Mouse (Mus musculus) forebrain, embryonic 14.5 days (tissue): Measurements from ENCODE around the gene Trp53i11. TPM values are rescaled to one million over a fixed set of nuclear protein-coding genes. Genes with fewer than 3 reads are reported as not detected.

Experiments
- ATAC-seq: fragments of 200-750 bp; cut with Nextera tagmentation; 2 replicates; pipeline ENCODE4 v1.8.0; 2017; ENCODE audit warnings: mild to moderate bottlenecking, moderate library complexity
- DNase-seq: peaks from one replicate; pipeline ENCODE4 v3.0.0-alpha.2; 2015; ENCODE audit warnings: low spot score
- H3K27ac ChIP-seq: fragments of 300-500 bp; sonication (generic); 2 replicates; pipeline ENCODE4 v1.5.1; 2014; ENCODE audit warnings: low read depth, mild to moderate bottlenecking, control low read depth, low read length, moderate library complexity
- H3K27me3 ChIP-seq: fragments of 300-500 bp; sonication (generic); replicated peaks from 2 replicates; pipeline ENCODE4 v1.6.1; 2014; ENCODE audit warnings: low read length, control low read depth, mixed read lengths; ENCODE audit not compliant: control insufficient read depth, insufficient read depth
- H3K36me3 ChIP-seq: fragments of 300-500 bp; sonication (generic); 2 replicates; pipeline ENCODE4 v1.6.1; 2014; ENCODE audit warnings: low read length, control low read depth; ENCODE audit not compliant: control insufficient read depth, insufficient read depth
- H3K4me1 ChIP-seq: fragments of 300-500 bp; sonication (generic); 2 replicates; pipeline ENCODE4 v1.6.1; 2014; ENCODE audit warnings: antibody characterized with exemption, low read length, control low read depth; ENCODE audit not compliant: control insufficient read depth, insufficient read depth
- H3K4me2 ChIP-seq: fragments of 300-500 bp; sonication (generic); 2 replicates; pipeline ENCODE4 v1.6.1; 2014; ENCODE audit warnings: mild to moderate bottlenecking, control low read depth, low read length
- H3K4me3 ChIP-seq: fragments of 300-500 bp; sonication (generic); 2 replicates; pipeline ENCODE4 v1.5.1; 2014; ENCODE audit warnings: low read depth, low read length, control low read depth
- H3K9ac ChIP-seq: fragments of 300-500 bp; sonication (generic); 2 replicates; pipeline ENCODE4 v1.6.1; 2014; ENCODE audit warnings: mild to moderate bottlenecking, low read length, control low read depth, moderate library complexity
- H3K9me3 ChIP-seq: fragments of 300-500 bp; sonication (generic); replicated peaks from 2 replicates; pipeline ENCODE4 v1.6.1; 2016; ENCODE audit warnings: low read length, control low read depth, mixed read lengths; ENCODE audit not compliant: control insufficient read depth
- WGBS: fragments of 180-500 bp; shearing (Covaris S2); extraction: QIAGEN DNeasy Blood & Tissue Kit; methylation state at CpG from one replicate; pipeline ENCODE4 v1.1.7; 2014; 5-methylcytosine and 5-hydroxymethylcytosine counted together
- polyA plus RNA-seq: library from polyadenylated mRNA; unstranded; fragments of >200 nt; fragmentation: Nextera tagmentation; extraction: Ambion mirVana; gene quantifications from 2 replicates; pipeline ENCODE4 v1.2.1, GENCODE M21; 2014

Gene Trp53i11
- 95.8 and 113 TPM in 2 replicates for polyA plus RNA-seq

GRCm38 (mm10) chr2:93187323-93187996 is at the start of gene Trp53i11:
Gene Trp53i11, plus strand, starts transcription at chr2:93187548.
- ATAC-seq (peak; percentile 90), DNase-seq (peak; percentile 91)
- peak within 1 kb of the TSS; percentile 92 for H3K9ac ChIP-seq
- H3K4me1 ChIP-seq: peaks cover 25% of the 10 kb centered on the region
- H3K4me3 ChIP-seq: peak within 1 kb of the TSS; percentile 90
- no peaks in the 10 kb centered on the region for H3K27me3 ChIP-seq
- no peaks in the 10 kb centered on the region for H3K9me3 ChIP-seq
- no peaks in the 10 kb centered on the region for H3K36me3 ChIP-seq
- H3K4me2 ChIP-seq: peak within 1 kb of the TSS; percentile 81
- WGBS: under 1% methylated on average over 67 of the region's 69 CpGs
- H3K27ac ChIP-seq: peak within 1 kb of the TSS; percentile 90

DNA sequence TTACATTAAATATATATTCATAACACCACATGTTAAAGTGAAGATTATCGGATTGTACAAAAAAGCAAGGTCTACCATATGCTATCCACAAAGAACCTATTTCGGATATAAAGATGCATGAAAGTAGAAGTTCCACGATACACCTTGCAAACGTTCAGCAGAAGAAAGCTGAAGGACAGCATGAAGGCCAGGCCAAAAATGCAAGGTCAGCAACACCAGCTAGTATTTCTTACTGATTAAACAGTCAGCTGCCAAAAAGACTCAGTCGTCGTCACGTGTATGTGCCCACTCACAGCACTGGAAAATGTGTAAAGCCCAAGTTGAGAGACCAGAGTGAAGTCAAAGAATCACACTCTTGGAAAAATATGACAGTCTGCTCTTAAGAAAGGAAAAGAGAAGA is 47.9 kb upstream of the Trp53i11 start:
- no peak for ATAC-seq
- Histone ChIP-seq H3K27me3 (no peaks in the 10 kb centered on the region), H3K36me3 (no peaks in the 10 kb centered on the region), H3K4me1 (no peaks in the 10 kb centered on the region), H3K4me3 (no peak overlapping the region), H3K4me2 (no peak overlapping the region), H3K9ac (no peak overlapping the region), H3K27ac (no peak overlapping the region), H3K9me3 (no peaks in the 10 kb centered on the region)
- DNase-seq: no peak
- 91% methylated on average over 7 of the region's 7 CpGs for WGBS

DNA sequence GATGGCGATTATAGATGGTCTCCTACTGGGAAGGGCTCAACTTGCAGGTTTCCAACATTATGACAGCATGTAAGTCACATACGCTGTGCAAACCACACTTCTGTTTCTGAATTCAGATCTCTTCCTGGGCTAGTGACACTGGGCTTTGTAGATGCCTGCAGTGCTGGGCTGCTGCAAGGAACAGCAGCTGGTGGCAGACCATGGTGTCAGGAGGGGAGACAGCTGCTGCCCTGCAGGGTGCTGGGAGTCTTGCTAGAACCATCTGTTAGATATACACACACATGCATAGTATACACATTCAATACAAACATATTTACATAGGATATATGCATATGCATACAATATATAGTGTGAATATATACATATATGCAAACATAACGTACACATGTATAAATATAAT is 46.0 kb upstream of the Trp53i11 start:
- ATAC-seq: no peak
- H3K9ac ChIP-seq: no peak overlapping the region
- no peaks in the 10 kb centered on the region for H3K27me3 ChIP-seq
- H3K4me2 ChIP-seq: no peak overlapping the region
- H3K36me3 ChIP-seq: no peaks in the 10 kb centered on the region
- H3K4me3 ChIP-seq: no peak overlapping the region
- peak; percentile 35 for DNase-seq
- H3K4me1 ChIP-seq: no peaks in the 10 kb centered on the region
- 0 out of 2 replicates have a peak overlapping the region, but pooled peaks have one; percentile 9 for H3K27ac ChIP-seq
- H3K9me3 ChIP-seq: no peaks in the 10 kb centered on the region
- 70% methylated on average over 3 of the region's 3 CpGs for WGBS

GRCm38 (mm10) chr2:93142616-93143015 is 44.7 kb upstream of the Trp53i11 start:
- no peak for DNase-seq
- Histone ChIP-seq H3K27ac (no peak overlapping the region), H3K4me2 (no peak overlapping the region), H3K9me3 (no peaks in the 10 kb centered on the region), H3K36me3 (no peaks in the 10 kb centered on the region), H3K9ac (no peak overlapping the region), H3K4me1 (no peaks in the 10 kb centered on the region), H3K4me3 (no peak overlapping the region), H3K27me3 (no peaks in the 10 kb centered on the region)
- no peak for ATAC-seq
- 65% methylated on average over 7 of the region's 7 CpGs for WGBS

- H3K9ac ChIP-seq: no peak overlapping the region
- WGBS: 97% methylated on average over 3 of the region's 3 CpGs
- H3K36me3 ChIP-seq: no peaks in the 10 kb centered on the region
- H3K27me3 ChIP-seq: no peaks in the 10 kb centered on the region
- no peaks in the 10 kb centered on the region for H3K9me3 ChIP-seq
- H3K27ac ChIP-seq: no peak overlapping the region
- H3K4me1 ChIP-seq: no peaks in the 10 kb centered on the region
- ATAC-seq: no peak
- DNase-seq: no peak
- H3K4me2 ChIP-seq: no peak overlapping the region
- no peak overlapping the region for H3K4me3 ChIP-seq
Observed at GRCm38 (mm10) chr2:93144126-93144525, 43.2 kb upstream of the Trp53i11 start.

DNA sequence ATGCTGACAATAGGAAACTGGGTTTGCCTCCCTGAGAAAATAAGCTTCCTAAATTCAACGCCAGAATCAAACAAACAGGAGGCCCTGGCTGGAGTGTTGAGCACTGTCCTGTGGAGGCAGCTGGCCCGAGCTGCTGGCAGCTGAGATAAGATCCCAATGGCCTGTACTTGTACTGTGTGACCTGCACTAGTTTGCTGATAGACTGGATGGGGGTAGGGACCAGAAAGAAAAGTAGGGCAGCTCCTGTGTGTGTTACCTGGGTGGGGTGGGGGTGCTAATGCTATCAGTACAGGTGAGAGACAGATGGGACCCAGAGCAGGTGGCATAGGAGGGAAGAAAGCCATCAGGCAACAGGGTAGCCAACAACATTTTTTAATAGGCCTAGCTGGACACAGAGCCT is 37.3 kb upstream of the Trp53i11 start:
- no peak overlapping the region for H3K9ac ChIP-seq
- WGBS: 56% methylated on average over 2 of the region's 2 CpGs
- DNase-seq: no peak
- 0 out of 2 replicates have a peak, but pooled peaks cover 3% of the 10 kb centered on the region for H3K4me1 ChIP-seq
- H3K27ac ChIP-seq: no peak overlapping the region
- no peak for ATAC-seq
- no peak overlapping the region for H3K4me2 ChIP-seq
- H3K27me3 ChIP-seq: no peaks in the 10 kb centered on the region
- no peaks in the 10 kb centered on the region for H3K9me3 ChIP-seq
- no peaks in the 10 kb centered on the region for H3K36me3 ChIP-seq
- H3K4me3 ChIP-seq: no peak overlapping the region

GRCm38 (mm10) chr2:93150673-93151450 is 36.5 kb upstream of the Trp53i11 start:
- DNase-seq: no peak
- Histone ChIP-seq H3K4me2 (no peak overlapping the region), H3K9me3 (no peaks in the 10 kb centered on the region), H3K36me3 (no peaks in the 10 kb centered on the region), H3K27ac (no peak overlapping the region), H3K4me1 (0 out of 2 replicates have a peak, but pooled peaks cover 3% of the 10 kb centered on the region), H3K9ac (no peak overlapping the region), H3K27me3 (no peaks in the 10 kb centered on the region), H3K4me3 (no peak overlapping the region)
- 75% methylated on average over 9 of the region's 9 CpGs for WGBS
- no peak for ATAC-seq

- Histone ChIP-seq H3K36me3 (no peaks in the 10 kb centered on the region), H3K4me3 (no peak overlapping the region), H3K27me3 (no peaks in the 10 kb centered on the region), H3K4me1 (0 out of 2 replicates have a peak, but pooled peaks cover 3% of the 10 kb centered on the region), H3K4me2 (no peak overlapping the region), H3K9me3 (no peaks in the 10 kb centered on the region), H3K9ac (no peak overlapping the region), H3K27ac (no peak overlapping the region)
- DNase-seq: no peak
- WGBS: 80% methylated on average over 6 of the region's 6 CpGs
- ATAC-seq: no peak
Observed at GRCm38 (mm10) chr2:93152191-93152601, 35.2 kb upstream of the Trp53i11 start.
